Mouse (Mus musculus): ENCODE results near the gene Plp1. TPM values are rescaled to one million over a fixed set of nuclear protein-coding genes. Genes with fewer than 3 reads are reported as not detected.
A peak's percentile ranks its signal among the peaks of the same experiment; 100 is the strongest.

The Plp1 gene
- polyA plus RNA-seq (2015; fragmentation: Nextera tagmentation; extraction: Ambion mirVana) = 10.0 and 11.4 TPM in 2 replicates

GRCm38 (mm10) chrX:136822371-136822770 is at the start of gene Plp1:
Gene Plp1 (plus strand): TSS chrX:136822671.
- no peaks in the 10 kb centered on the region for H3K27me3 ChIP-seq (replicated peaks)
- H3K9me3 ChIP-seq = no peaks in the 10 kb centered on the region
- H3K9ac ChIP-seq = no peak within 1 kb of the TSS
- H3K36me3 ChIP-seq (replicated peaks) = no peaks in the 10 kb centered on the region
- ATAC-seq (replicated peaks) = no peak
- H3K4me2 ChIP-seq = no peak within 1 kb of the TSS
- no peak within 1 kb of the TSS for H3K4me3 ChIP-seq
- H3K27ac ChIP-seq = no peak within 1 kb of the TSS
- 41% methylated on average over 1 of the region's 1 CpGs for WGBS
- no peaks in the 10 kb centered on the region for H3K4me1 ChIP-seq

- Histone ChIP-seq H3K27me3 (replicated peaks) (no peaks in the 10 kb centered on the region), H3K27ac (no peak overlapping the region), H3K9me3 (no peaks in the 10 kb centered on the region), H3K9ac (no peak overlapping the region), H3K4me3 (no peak overlapping the region), H3K36me3 (replicated peaks) (no peaks in the 10 kb centered on the region), H3K4me2 (no peak overlapping the region), H3K4me1 (no peaks in the 10 kb centered on the region)
- ATAC-seq (replicated peaks) = no peak
- 90% methylated on average over 1 of the region's 1 CpGs for WGBS
Observed at GRCm38 (mm10) chrX:136773035-136773434, 49.4 kb upstream of the Plp1 start.

GRCm38 (mm10) chrX:136778046-136778445 is 44.4 kb upstream of the Plp1 start:
- Histone ChIP-seq H3K9ac (no peak overlapping the region), H3K27me3 (replicated peaks) (no peaks in the 10 kb centered on the region), H3K4me1 (no peaks in the 10 kb centered on the region), H3K9me3 (no peaks in the 10 kb centered on the region), H3K36me3 (replicated peaks) (no peaks in the 10 kb centered on the region), H3K27ac (no peak overlapping the region), H3K4me2 (no peak overlapping the region), H3K4me3 (no peak overlapping the region)
- WGBS = 64% methylated on average over 3 of the region's 3 CpGs
- no peak for ATAC-seq (replicated peaks)

GRCm38 (mm10) chrX:136779262-136779661 is 43.2 kb upstream of the Plp1 start:
- no peak overlapping the region for H3K4me3 ChIP-seq
- no peak for ATAC-seq (replicated peaks)
- no peaks in the 10 kb centered on the region for H3K4me1 ChIP-seq
- no peak overlapping the region for H3K4me2 ChIP-seq
- H3K9me3 ChIP-seq = no peaks in the 10 kb centered on the region
- 55% methylated on average over 2 of the region's 2 CpGs for WGBS
- H3K9ac ChIP-seq = no peak overlapping the region
- no peaks in the 10 kb centered on the region for H3K27me3 ChIP-seq (replicated peaks)
- H3K27ac ChIP-seq = no peak overlapping the region
- no peaks in the 10 kb centered on the region for H3K36me3 ChIP-seq (replicated peaks)

- ATAC-seq (replicated peaks) = no peak
- 81% methylated on average over 3 of the region's 3 CpGs for WGBS
- H3K9me3 ChIP-seq = no peaks in the 10 kb centered on the region
- no peak within 1 kb of the TSS for H3K9ac ChIP-seq
- no peak within 1 kb of the TSS for H3K4me3 ChIP-seq
- no peaks in the 10 kb centered on the region for H3K36me3 ChIP-seq (replicated peaks)
- H3K4me2 ChIP-seq = no peak within 1 kb of the TSS
- no peaks in the 10 kb centered on the region for H3K4me1 ChIP-seq
- H3K27ac ChIP-seq = no peak within 1 kb of the TSS
- no peaks in the 10 kb centered on the region for H3K27me3 ChIP-seq (replicated peaks)
Observed at GRCm38 (mm10) chrX:136780041-136780440, 42.4 kb upstream of the Plp1 start, which contains the start of gene Glra4. Gene Glra4 (minus strand): TSS chrX:136780141.

GRCm38 (mm10) chrX:136789446-136789845 is 33.0 kb upstream of the Plp1 start:
- no peak for ATAC-seq (replicated peaks)
- Histone ChIP-seq H3K27ac (no peak overlapping the region), H3K9me3 (no peaks in the 10 kb centered on the region), H3K9ac (no peak overlapping the region), H3K4me2 (no peak overlapping the region), H3K4me3 (no peak overlapping the region), H3K36me3 (replicated peaks) (no peaks in the 10 kb centered on the region), H3K27me3 (replicated peaks) (no peaks in the 10 kb centered on the region), H3K4me1 (no peaks in the 10 kb centered on the region)
- 92% methylated on average over 4 of the region's 4 CpGs for WGBS

GRCm38 (mm10) chrX:136797223-136797622 is 25.2 kb upstream of the Plp1 start:
- 27% methylated on average over 2 of the region's 2 CpGs for WGBS
- ATAC-seq (replicated peaks) = no peak

GRCm38 (mm10) chrX:136819752-136820151 is 2.7 kb upstream of the Plp1 start:
- 87% methylated on average over 6 of the region's 6 CpGs for WGBS
- 0 out of 2 replicates have a peak, but pooled peaks have one; percentile 42 for ATAC-seq (replicated peaks)
- 0 out of 2 replicates have a peak overlapping the region, but pooled peaks have one; percentile 48 for H3K27ac ChIP-seq

More at GRCm38 (mm10) chrX:136797223-136797622, 25.2 kb upstream of the Plp1 start:
- no peak overlapping the region for H3K27ac ChIP-seq
- no peaks in the 10 kb centered on the region for H3K36me3 ChIP-seq (replicated peaks)
- no peak overlapping the region for H3K4me3 ChIP-seq
- H3K9me3 ChIP-seq = no peaks in the 10 kb centered on the region
- H3K4me1 ChIP-seq = no peaks in the 10 kb centered on the region; the same call in 1 of the 2 replicates
- H3K4me2 ChIP-seq = no peak overlapping the region
- no peak overlapping the region for H3K9ac ChIP-seq
- H3K27me3 ChIP-seq (replicated peaks) = no peaks in the 10 kb centered on the region

GRCm38 (mm10) chrX:136820250-136820649 is 2.2 kb upstream of the Plp1 start:
- Histone ChIP-seq H3K4me3 (no peak overlapping the region), H3K9ac (no peak overlapping the region), H3K27ac (peak overlapping the region; percentile 48; the same call in 1 of the 2 replicates), H3K4me2 (no peak overlapping the region), H3K36me3 (replicated peaks) (no peaks in the 10 kb centered on the region), H3K4me1 (no peaks in the 10 kb centered on the region), H3K27me3 (replicated peaks) (no peaks in the 10 kb centered on the region), H3K9me3 (no peaks in the 10 kb centered on the region)
- WGBS = 12% methylated on average over 1 of the region's 1 CpGs
- ATAC-seq (replicated peaks) = peak; percentile 87

More at GRCm38 (mm10) chrX:136819752-136820151, 2.7 kb upstream of the Plp1 start:
- Histone ChIP-seq H3K9me3 (no peaks in the 10 kb centered on the region), H3K4me1 (no peaks in the 10 kb centered on the region), H3K4me2 (no peak overlapping the region), H3K27me3 (replicated peaks) (no peaks in the 10 kb centered on the region), H3K4me3 (no peak overlapping the region), H3K9ac (no peak overlapping the region), H3K36me3 (replicated peaks) (no peaks in the 10 kb centered on the region)

- Histone ChIP-seq H3K4me2 (peak overlapping the region; percentile 10; the same call in 1 of the 2 replicates), H3K27me3 (replicated peaks) (no peaks in the 10 kb centered on the region), H3K9ac (no peak overlapping the region), H3K36me3 (replicated peaks) (no peaks in the 10 kb centered on the region), H3K4me3 (no peak overlapping the region), H3K9me3 (no peaks in the 10 kb centered on the region), H3K4me1 (no peaks in the 10 kb centered on the region), H3K27ac (peak overlapping the region; percentile 65)
- peak; percentile 84 for ATAC-seq (replicated peaks)
- WGBS = 45% methylated on average over 4 of the region's 4 CpGs
Observed at GRCm38 (mm10) chrX:136825016-136825415, 2.5 kb downstream of the Plp1 start.

GRCm38 (mm10) chrX:136828610-136829009 is 6.1 kb downstream of the Plp1 start:
- H3K4me2 ChIP-seq = no peak overlapping the region
- no peak overlapping the region for H3K9ac ChIP-seq
- ATAC-seq (replicated peaks) = no peak

GRCm38 (mm10) chrX:136850300-136850699 is 27.8 kb downstream of the Plp1 start:
- no peaks in the 10 kb centered on the region for H3K27me3 ChIP-seq (replicated peaks)
- no peak overlapping the region for H3K27ac ChIP-seq
- no peaks in the 10 kb centered on the region for H3K4me1 ChIP-seq
- H3K9me3 ChIP-seq = no peaks in the 10 kb centered on the region
- 42% methylated on average over 3 of the region's 3 CpGs for WGBS
- no peak for ATAC-seq (replicated peaks)
- H3K4me2 ChIP-seq = no peak overlapping the region
- no peaks in the 10 kb centered on the region for H3K36me3 ChIP-seq (replicated peaks)
- no peak overlapping the region for H3K9ac ChIP-seq
- H3K4me3 ChIP-seq = no peak overlapping the region

More at GRCm38 (mm10) chrX:136828610-136829009, 6.1 kb downstream of the Plp1 start:
- Histone ChIP-seq H3K27ac (no peak overlapping the region), H3K9me3 (no peaks in the 10 kb centered on the region), H3K27me3 (replicated peaks) (no peaks in the 10 kb centered on the region), H3K4me1 (no peaks in the 10 kb centered on the region), H3K4me3 (no peak overlapping the region), H3K36me3 (replicated peaks) (no peaks in the 10 kb centered on the region)

All from midbrain, embryonic 15.5 days (tissue).